Mouse (Mus musculus) T-cell, adult 2 months (primary cell): ENCODE results near the gene Glmp.
"Not testable (repeated sequence)": the region's sequence is repeated elsewhere in the genome, so short reads cannot be mapped to it uniquely, and the experiment has no call there.

ENCODE experiments used
- DNase-seq: peaks from one replicate; pipeline ENCODE4 v3.0.0; 2022; ENCODE audit warnings: low spot score

The Glmp gene

GRCm38 (mm10) chr3:88324951-88325405 lies at the start of gene Glmp:
Glmp (plus strand) TSS chr3:88325023.
- peak; percentile 50 for DNase-seq

DNA sequence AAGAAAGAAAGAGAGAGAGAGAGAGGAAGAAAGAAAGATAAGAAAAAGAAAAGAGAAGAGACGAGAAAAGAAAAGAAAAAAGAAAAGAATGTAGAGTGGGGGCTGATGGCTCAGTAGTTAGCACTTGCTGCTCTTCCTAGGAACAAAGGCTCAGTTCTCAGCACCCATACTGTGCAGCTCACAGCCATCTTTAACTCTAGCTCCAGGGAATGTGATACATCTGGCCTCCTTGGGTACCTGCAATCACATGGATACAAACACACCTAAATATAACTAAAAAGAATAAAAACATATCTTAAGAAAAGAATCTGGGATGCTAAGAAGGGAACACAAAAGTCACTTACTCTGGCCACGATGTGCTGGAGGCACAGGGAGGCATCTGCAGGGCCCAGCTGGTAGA lies 48.7 kb upstream of the Glmp start:
- no peak for DNase-seq

DNA sequence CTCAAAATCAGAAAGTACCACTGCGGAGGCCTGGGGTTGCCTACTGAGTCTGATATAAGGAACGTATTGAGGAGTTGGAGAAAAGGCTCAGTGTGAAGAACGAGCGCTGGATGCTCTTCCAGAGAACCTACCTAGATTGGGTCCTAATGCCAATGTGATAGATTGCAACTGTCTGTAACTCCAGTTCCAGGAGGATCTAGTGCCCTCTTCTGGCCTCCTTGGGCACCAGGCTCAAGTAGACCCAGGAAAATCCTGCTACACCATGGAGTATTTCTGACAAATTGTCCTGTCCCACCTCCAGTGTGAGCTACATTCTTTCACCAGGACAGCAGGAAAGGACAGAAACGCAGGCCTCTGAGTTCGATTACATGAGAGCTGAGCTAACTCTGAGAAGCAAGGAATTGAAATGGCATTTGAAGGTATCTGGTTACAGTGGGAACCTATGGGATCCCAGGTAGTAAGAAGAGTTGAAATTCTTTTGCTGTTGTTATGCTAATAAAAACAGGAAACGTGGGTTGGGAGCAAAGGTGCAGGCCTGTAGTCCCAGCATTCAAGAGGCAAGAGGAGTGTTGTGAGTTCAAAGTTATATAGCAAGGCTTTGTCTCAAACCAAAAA lies 48.2 kb upstream of the Glmp start:
- no peak for DNase-seq

- DNase-seq = no peak
Observed at GRCm38 (mm10) chr3:88280035-88280434, 44.8 kb upstream of the Glmp start.

DNA sequence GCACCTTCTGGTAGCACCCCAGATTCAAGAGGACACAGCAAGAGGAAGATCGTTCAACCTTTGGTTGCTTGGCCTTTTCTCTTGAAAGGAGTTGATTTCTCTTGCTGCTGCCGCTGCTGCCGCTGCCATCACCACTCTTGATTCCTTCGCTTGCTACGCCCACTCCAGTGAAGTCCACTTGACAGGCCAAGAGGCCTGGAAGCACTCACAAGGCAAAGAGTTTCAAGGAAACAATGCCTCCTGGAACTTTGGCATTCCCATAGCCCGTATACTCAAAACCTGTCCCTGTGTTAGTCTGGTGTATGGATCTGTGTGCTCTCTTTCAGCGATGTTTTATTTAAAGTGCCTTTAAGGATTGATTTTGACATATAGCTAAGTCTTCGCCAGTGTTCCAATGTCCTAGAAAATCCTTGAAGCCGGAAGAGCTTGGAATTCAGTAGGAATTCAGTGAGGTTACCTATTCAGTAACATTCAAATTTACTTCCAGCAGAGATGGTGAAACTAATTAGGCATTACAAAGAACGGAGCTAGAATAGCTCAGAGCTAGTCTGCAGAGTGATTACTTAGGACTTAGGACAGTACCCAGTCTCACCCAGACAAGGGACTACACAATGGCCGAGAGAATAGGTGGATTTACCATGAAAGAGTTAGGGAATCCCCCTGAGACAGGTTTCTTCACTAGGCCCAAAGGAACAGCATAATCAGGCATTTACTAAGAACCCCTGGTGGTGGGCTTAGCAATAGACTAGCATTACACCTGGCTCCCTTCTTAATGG lies 43.5 kb upstream of the Glmp start:
- not testable (repeated sequence) for DNase-seq

GRCm38 (mm10) chr3:88284815-88285564 lies 39.8 kb upstream of the Glmp start:
- not testable (repeated sequence) for DNase-seq

DNA sequence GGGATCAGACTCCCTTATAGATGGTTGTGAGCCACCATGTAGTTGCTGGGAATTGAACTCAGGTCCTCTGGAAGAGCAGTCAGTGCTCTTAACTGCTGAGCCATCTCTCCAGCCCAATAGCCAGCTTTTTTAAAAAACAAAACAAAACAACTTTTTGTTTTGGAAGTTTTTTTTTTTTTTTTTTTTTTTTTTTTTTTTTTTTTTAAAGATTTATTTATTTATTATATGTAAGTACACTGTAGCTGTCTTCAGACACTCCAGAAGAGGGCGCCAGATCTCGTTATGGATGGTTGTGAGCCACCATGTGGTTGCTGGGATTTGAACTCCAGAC lies 39.3 kb upstream of the Glmp start:
- DNase-seq = not testable (repeated sequence)

- no peak for DNase-seq
Observed at GRCm38 (mm10) chr3:88287110-88287509, 37.7 kb upstream of the Glmp start, which contains the start of gene Gm38392. Gm38392 (minus strand) TSS chr3:88287210.

DNA sequence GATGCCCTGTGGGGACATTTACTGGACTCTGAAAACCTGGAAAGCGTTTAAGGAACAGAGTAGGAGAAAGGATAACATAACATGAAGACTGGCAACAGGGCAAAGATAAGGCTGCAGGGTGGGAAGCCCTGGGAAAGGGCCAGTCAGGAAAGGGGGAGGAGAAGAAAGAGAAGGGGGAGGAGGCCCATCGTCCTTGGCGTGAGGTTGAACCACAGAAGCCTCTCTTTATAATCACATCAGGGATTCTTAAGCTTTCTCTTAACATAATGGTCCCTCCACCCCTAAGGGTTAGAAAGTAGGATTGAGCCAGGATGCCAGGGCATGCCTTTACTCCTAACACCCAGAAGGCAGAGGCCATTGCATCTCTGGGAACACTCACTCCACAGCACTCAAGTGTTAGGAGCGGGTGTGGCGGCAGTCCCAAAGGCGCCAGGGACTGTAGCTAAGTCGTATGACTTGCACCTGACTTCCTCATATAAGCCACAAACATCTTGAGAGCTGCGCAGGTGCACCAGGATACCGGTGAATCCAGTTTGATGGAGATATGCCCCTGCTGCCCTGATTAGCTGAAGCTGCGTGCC lies 36.6 kb upstream of the Glmp start:
- DNase-seq = not testable (repeated sequence)

DNA sequence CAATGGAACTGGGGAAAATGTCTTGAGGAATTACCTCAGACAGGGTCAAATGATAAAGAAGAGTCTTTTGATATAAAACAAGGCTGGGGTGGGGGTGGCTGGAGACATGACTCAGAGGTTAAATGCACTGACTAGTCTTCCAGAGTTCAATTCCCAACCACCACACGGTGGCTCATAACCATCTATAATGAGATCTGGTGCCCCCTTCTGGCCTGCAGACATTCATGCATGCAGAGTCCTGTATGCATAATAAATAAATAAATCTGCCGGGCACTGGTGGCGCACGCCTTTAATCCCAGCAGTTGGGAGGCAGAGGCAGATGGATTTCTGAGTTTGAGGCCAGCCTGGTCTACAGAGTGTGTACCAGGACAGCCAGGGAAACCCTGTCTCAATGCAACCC lies 32.9 kb upstream of the Glmp start:
- peak; percentile 55 for DNase-seq

DNA sequence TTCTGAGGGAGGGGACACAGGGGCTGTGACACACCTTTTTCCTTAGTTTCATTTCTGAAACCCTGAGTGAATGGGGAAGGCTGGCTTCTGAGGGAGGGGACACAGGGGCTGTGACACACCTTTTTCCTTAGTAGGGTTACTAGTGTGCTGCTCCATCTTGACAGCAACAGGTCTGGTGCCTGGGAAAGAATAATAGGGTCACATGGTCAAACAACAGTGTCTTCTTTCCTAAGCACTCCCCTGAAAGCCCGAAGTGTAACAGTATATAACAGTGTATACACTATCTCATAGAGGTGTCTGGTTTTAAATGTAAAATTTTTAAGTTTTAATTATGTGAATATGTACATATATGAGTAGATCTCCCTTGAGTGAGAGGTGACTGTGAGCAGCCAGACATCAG lies 29.6 kb upstream of the Glmp start:
- not testable (repeated sequence) for DNase-seq

- no peak for DNase-seq
Observed at GRCm38 (mm10) chr3:88296110-88296560, 28.7 kb upstream of the Glmp start.

DNA sequence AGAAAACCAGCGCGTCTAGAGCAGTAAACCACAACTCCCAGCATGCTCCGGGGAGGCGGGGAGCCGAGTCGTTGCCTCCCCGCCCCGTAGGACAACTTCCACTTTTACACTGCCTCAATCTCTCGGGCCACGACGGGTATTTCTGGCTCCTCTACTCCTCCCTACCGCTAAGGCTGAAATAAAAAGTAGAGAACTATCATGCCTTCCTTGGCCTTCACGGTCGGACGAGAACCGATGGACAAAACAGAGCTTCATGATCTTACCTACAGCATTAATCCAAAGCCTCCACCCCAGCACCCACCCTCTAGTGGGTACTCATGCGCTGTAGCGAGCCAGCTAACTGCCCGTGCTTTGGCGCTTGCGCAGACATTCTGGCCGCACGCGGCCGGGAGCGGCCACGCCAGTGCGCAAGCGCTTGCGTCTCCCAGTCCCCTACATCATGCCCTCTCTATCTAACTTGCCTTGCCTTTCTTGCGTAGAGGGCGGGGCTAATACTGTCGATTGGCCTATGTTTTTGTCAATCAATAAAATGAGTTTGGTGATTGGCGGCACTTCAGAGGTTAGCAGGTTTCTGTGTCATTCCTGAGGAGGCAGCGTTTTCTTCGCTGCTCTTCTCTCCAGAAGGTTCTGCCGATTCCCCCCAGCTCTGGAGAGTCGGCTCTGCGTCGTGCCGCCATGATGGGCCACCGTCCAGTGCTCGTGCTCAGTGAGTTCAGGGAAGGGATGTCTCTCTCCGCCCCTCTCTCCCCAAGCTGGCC lies 28.1 kb upstream of the Glmp start, which contains the start of the genes Tsacc and Cct3:
Gene Tsacc (minus strand): TSS at position 439 of the 758 bp plus-strand sequence.
Gene Cct3 (plus strand): TSS at position 556 of the 758 bp plus-strand sequence.
- peak; percentile 97 for DNase-seq

- DNase-seq = peak; percentile 54
Observed at GRCm38 (mm10) chr3:88297321-88297851, 27.4 kb upstream of the Glmp start.

DNA sequence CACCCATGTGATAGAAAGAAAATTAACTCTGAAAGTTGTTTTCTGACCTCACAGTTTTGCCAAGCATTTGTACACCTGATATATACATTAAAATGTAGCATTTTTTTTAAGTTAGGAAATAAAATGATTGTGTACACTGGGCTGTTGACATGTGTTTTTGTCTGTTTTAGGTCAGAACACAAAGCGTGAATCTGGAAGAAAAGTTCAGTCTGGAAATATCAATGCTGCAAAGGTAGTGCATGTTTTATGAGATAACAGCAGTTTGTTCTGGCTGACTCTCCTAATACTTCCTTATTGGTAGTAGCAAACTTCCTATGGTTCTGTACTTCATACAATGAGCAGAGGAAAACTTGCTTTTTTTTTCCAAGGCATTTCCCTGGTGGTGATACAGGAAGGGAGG lies 25.7 kb upstream of the Glmp start:
- DNase-seq = no peak

DNA sequence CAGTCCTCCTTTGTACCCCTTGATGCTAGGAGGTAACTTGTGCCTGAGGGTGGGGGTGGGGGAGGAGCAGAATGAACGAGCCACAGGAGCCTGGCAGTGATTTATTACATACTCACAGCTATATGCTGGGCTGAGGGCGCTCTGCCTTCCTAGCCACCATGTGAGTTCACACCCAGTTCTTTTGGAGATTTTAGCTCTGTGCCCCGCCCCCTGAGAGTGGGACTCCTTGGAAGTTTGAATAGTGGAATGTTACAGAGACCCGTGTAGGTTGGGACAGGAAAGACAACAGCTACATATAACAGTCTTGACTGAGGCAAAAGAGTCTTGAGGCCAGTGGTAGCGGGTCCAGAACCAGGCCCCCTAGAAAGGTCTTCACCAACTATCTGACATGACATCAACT lies 4.1 kb downstream of the Glmp start:
- no peak for DNase-seq

- DNase-seq = peak; percentile 49
Observed at GRCm38 (mm10) chr3:88331282-88331681, 6.5 kb downstream of the Glmp start.

GRCm38 (mm10) chr3:88334029-88334658 lies 9.3 kb downstream of the Glmp start:
- DNase-seq = no peak

DNA sequence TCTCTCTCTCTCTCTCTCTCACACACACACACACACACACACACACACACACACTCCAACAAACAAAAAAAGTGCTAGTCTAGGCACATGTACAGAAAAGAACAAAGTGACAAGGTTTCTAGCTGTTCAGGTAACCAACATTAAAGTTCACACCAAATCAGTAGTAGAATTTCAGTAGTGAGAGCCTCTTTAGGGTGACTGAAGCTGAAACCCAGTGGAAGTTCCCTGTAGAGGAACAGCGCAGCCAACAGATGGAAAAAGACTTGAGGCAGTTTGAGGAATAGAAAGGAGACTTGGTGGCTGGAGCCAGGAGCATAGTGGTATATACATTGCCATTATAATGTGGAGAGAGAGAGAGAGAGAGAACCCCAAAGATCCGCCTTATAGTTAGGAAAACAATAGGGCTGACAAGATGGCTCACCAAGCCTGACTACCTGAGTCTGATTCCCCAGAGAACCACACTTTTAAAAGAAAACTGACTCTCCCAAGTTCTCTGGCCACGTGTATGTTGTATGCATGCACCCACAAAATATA lies 10.1 kb downstream of the Glmp start:
- no peak for DNase-seq

- DNase-seq = no peak
Observed at GRCm38 (mm10) chr3:88335436-88336053, 10.7 kb downstream of the Glmp start.
